Mouse (Mus musculus): Measurements from ENCODE around the gene Elmo1.

GRCm38 (mm10) chr13:20254911-20255310 lies 164.5 kb downstream of the Elmo1 start:
- TF ChIP-seq CTCF (IDR thresholded peaks at IDR 0.05; ENCODE audit: low read depth), result no peak
- no peak for TF ChIP-seq EP300 (IDR thresholded peaks at IDR 0.05; ENCODE audit: low read depth)
